Comparison of ENCODE assay signal across 29 mouse cellular contexts in the genomic region with DNA sequence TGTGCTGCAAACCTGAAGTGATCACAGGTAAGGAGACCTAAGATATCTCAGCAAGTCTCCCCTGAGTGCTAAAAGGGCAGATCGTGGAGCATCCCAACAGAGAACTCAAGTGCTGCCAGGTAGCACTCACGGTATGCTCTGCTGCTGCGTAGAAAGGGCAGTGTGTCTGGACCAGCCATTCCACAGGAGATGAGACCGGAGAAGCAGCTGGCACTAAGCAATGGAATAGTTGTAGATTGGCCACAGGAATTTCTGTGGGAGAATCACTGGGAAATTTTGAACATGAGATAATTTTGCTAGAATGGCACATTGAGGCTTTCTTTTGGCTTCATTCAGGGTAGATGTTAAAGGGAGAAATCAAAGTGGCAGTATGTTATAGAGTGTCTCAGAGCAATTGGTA.
"Had no signal": no experiment of that assay in that cellular context is flagged by ENCODE, and none has a peak within 500 bp of the region (broad histone marks: within the 10 kb centered on the region; RNA-seq: fewer than 3 reads in every experiment).

No protein-coding gene starts in this region.

- H3K4me2 ChIP-seq: heart, embryonic 11.5 days; heart, embryonic 12.5 days; heart, embryonic 13.5 days; heart, embryonic 15.5 days; hindbrain, embryonic 12.5 days; hindbrain, embryonic 13.5 days; hindbrain, embryonic 14.5 days; hindbrain, embryonic 15.5 days; intestine, embryonic 15.5 days; kidney, embryonic 15.5 days had no signal

- H3K36me3 ChIP-seq: heart, embryonic 12.5 days; heart, embryonic 13.5 days; heart, embryonic 15.5 days; hindbrain, embryonic 10.5 days; hindbrain, embryonic 12.5 days; hindbrain, embryonic 13.5 days; hindbrain, embryonic 15.5 days; intestine, embryonic 15.5 days; kidney, embryonic 15.5 days had no signal

- DNase-seq: heart, postnatal 10 days; heart, postnatal 14 days; heart, postnatal 36 days; heart, postnatal 4 days; kidney, adult 11 months; kidney, adult 18-20 months; kidney, adult 2 months; kidney, adult 8-10 months; kidney, adult 9 months; kidney, postnatal 10 days; kidney, postnatal 14 days; kidney, postnatal 25 days; kidney, postnatal 36 days; kidney, postnatal 4 days; layer of hippocampus, adult 9-11 months; layer of hippocampus, postnatal 36 days had no signal

- H3K27me3 ChIP-seq: heart, embryonic 12.5 days; heart, embryonic 13.5 days; heart, embryonic 15.5 days; hindbrain, embryonic 12.5 days; hindbrain, embryonic 13.5 days; hindbrain, embryonic 15.5 days; intestine, embryonic 15.5 days; kidney, embryonic 15.5 days had no signal

- H3K4me3 ChIP-seq: heart, embryonic 12.5 days; heart, embryonic 13.5 days; heart, embryonic 15.5 days; hindbrain, embryonic 10.5 days; hindbrain, embryonic 12.5 days; hindbrain, embryonic 13.5 days; hindbrain, embryonic 15.5 days; intestine, embryonic 15.5 days; kidney, embryonic 15.5 days; layer of hippocampus, adult 2 months; left cerebral cortex, adult 2 months had no signal
